Mouse (Mus musculus): Measurements from ENCODE around the gene Lrriq1. TPM values are rescaled to one million over a fixed set of nuclear protein-coding genes. Genes with fewer than 3 reads are reported as not detected.

Lrriq1 gene
- polyA plus RNA-seq (2012): not detected in 2 replicates

DNA sequence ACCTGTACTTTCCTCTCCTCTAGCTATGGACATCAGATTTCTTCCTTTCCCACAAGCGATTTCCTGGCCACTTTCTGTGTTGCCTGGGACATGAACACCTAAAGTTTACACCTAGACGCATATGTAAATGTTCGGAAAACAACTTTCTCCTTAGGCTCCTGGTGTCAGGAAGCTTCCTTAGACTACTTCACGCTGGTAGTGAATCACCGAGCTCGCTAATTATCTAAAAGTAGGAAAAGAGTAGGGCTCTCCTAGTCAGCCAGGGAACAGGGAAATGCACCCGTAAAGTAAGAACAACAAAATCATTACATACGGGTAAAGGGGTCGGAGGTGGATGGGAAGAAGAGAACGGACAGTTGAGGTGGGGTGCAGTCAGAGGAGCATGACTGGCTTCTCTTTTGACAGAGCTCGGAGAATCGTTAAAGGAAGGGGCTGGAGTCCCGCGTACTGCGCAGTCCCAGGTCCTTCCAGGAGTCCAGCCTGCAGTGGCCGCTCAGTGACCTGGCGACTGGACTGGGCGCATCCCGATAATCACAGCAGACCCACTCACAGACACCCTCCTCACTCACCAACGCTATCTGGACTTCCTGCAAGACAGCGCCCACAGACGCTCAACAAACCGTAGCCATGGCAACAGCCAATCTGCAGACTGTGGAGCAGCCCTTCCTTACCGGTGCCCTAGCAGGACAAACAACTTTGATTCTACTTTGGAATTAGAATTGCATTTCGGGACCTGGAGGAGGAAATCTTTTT, at the start of gene Lrriq1:
Lrriq1 (minus strand) TSS at position 616 of the 753 bp plus-strand sequence.
- H3K9me3 ChIP-seq (ENCODE audit: control insufficient read depth, low read length): peaks cover 3% of the 10 kb centered on the region; the same call in 1 of the 2 replicates
- no peaks in the 10 kb centered on the region for H3K36me3 ChIP-seq (ENCODE audit: control insufficient read depth)
- TF ChIP-seq GATA1 (IDR thresholded peaks at IDR 0.05; ENCODE audit: low read length): no peak
- TF ChIP-seq TAL1 (IDR thresholded peaks at IDR 0.05; ENCODE audit: low read length): no peak
- no peaks in the 10 kb centered on the region; the same call in 1 of the 2 replicates for H3K27me3 ChIP-seq (ENCODE audit: control insufficient read depth)
- H3K4me3 ChIP-seq (replicated peaks): no peak within 1 kb of the TSS
- H3K4me1 ChIP-seq (ENCODE audit: control insufficient read depth): no peaks in the 10 kb centered on the region

DNA sequence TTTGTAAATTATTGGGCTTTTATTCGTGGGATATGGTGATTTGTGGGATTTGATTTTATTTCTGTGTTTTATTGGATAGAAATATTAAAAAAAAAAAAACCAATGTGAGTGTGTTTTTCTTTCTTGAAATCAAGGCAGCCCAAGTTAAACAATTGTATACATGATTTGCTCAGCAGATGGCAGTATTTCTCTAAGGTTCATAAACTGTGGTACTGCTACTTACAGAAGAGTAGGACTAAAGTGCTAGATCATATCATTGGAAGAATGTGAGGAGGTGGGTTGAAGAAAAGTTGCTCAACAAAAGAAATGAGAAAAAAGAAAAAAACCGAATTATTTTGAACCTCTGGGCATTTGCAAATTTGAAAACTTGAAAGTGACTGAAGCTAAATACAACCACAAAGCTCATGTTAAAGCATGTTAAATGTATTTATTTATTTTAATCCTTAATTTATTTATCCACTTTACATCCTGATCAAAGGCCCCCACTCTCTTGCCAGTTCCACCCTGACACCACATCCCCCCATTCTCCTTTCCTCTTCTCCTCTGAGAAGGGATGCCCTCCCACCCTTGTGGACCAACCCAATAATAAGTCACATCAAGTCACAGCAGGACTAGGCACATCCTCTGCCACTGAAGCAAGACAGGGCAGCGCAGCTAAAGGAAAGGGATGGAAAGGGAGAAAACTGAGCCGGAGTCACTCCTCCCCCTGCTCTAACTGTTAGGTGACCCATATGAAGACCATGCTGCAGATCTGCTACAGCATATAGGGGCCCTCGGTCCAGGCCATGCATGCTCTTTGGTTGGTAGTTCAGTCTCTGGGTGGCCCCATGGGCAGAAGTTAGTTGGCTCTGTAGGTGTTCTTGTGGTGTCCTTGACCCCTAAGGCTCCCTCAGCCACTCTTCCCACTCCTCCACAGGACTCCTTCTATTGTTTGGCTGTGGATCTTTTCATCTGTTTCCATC, 18.0 kb upstream of the Lrriq1 start:
- TF ChIP-seq TAL1 (IDR thresholded peaks at IDR 0.05; ENCODE audit: low read length): no peak
- TF ChIP-seq GATA1 (IDR thresholded peaks at IDR 0.05; ENCODE audit: low read length): no peak
- Histone ChIP-seq H3K27me3 (ENCODE audit: control insufficient read depth) (no peaks in the 10 kb centered on the region), H3K36me3 (ENCODE audit: control insufficient read depth) (no peaks in the 10 kb centered on the region), H3K4me1 (ENCODE audit: control insufficient read depth) (no peaks in the 10 kb centered on the region), H3K9me3 (ENCODE audit: control insufficient read depth, low read length) (no peaks in the 10 kb centered on the region), H3K4me3 (replicated peaks) (no peak overlapping the region)

DNA sequence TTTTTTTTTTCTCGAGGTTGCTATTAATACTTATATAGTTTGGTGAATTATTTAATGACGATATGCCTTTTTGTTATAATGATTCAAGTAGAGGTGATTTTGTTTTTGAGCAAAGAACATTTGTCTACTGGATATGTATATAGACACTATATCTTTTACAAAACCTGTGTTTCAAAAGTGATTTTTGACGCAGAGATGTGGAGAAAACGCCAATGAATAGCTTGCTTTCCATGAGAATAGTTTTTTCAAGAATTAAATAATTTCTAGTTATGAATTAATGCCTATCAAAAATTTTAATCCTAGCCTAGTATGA, 294 bp upstream of the Lrriq1 start:
- Histone ChIP-seq H3K27me3 (ENCODE audit: control insufficient read depth) (no peaks in the 10 kb centered on the region; the same call in 1 of the 2 replicates), H3K4me1 (ENCODE audit: control insufficient read depth) (no peaks in the 10 kb centered on the region), H3K9me3 (ENCODE audit: control insufficient read depth, low read length) (peaks cover 3% of the 10 kb centered on the region; the same call in 1 of the 2 replicates), H3K36me3 (ENCODE audit: control insufficient read depth) (no peaks in the 10 kb centered on the region), H3K4me3 (replicated peaks) (no peak overlapping the region)
- TF ChIP-seq TAL1 (IDR thresholded peaks at IDR 0.05; ENCODE audit: low read length): no peak
- no peak for TF ChIP-seq GATA1 (IDR thresholded peaks at IDR 0.05; ENCODE audit: low read length)

DNA sequence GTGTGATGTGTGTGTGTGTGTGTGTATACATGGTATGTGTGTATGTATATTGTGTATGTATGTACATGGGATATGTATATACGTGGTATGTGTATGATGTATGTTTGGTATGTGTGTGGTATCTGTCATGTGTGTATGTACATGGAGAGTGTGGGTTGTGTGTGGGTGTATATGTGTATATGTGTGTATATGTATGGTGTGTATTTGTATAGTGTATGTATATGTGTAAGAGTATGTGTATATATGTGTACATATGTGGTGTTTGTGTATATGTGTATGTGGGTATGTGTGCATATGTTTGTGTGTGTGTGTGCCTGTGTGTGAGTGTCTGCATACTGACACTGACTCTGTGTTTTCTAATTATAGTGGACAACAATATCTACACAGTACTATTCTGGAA, 9.5 kb downstream of the Lrriq1 start:
- H3K36me3 ChIP-seq (ENCODE audit: control insufficient read depth): no peaks in the 10 kb centered on the region
- H3K9me3 ChIP-seq (ENCODE audit: control insufficient read depth, low read length): no peaks in the 10 kb centered on the region
- no peaks in the 10 kb centered on the region for H3K4me1 ChIP-seq (ENCODE audit: control insufficient read depth)
- no peaks in the 10 kb centered on the region for H3K27me3 ChIP-seq (ENCODE audit: control insufficient read depth)
- no peak overlapping the region for H3K4me3 ChIP-seq (replicated peaks)
- TF ChIP-seq GATA1 (IDR thresholded peaks at IDR 0.05; ENCODE audit: low read length): no peak
- TF ChIP-seq TAL1 (IDR thresholded peaks at IDR 0.05; ENCODE audit: low read length): no peak

DNA sequence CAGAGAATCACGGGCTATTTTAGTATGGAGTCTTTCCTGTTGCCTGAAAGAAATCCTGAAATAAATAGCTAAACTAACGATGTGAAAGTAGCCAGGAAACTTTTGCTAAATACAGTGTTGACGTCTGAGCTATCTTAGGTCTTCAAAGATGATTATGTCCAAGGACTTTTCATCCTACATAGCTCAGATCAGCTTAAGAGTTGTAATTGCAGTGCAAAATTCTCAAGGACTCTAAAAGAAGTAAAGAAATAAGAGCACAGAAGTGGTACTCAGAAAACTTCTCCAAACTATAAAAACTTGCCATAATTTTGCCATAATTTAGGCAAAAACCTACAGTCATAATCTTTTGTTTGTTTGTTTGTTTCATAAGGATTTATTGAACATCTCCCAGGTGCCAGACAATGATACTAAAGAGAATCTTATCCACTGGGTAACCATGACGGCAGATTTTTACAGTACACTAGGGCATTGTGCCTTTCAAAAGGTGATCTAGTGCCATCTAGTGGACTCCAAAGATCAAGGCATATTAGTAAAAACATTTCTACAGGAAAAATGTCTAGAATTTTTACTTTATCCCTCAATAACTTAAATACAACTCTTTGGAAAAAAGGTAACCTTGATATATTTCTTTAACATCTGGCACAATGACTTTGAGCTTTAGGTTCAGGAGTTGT, 41.3 kb downstream of the Lrriq1 start:
- Histone ChIP-seq H3K9me3 (ENCODE audit: control insufficient read depth, low read length) (no peaks in the 10 kb centered on the region), H3K4me1 (ENCODE audit: control insufficient read depth) (no peaks in the 10 kb centered on the region), H3K27me3 (ENCODE audit: control insufficient read depth) (no peaks in the 10 kb centered on the region), H3K36me3 (ENCODE audit: control insufficient read depth) (no peaks in the 10 kb centered on the region), H3K4me3 (replicated peaks) (no peak overlapping the region)
- TF ChIP-seq GATA1 (IDR thresholded peaks at IDR 0.05; ENCODE audit: low read length) (no peak), TAL1 (IDR thresholded peaks at IDR 0.05; ENCODE audit: low read length) (no peak)

DNA sequence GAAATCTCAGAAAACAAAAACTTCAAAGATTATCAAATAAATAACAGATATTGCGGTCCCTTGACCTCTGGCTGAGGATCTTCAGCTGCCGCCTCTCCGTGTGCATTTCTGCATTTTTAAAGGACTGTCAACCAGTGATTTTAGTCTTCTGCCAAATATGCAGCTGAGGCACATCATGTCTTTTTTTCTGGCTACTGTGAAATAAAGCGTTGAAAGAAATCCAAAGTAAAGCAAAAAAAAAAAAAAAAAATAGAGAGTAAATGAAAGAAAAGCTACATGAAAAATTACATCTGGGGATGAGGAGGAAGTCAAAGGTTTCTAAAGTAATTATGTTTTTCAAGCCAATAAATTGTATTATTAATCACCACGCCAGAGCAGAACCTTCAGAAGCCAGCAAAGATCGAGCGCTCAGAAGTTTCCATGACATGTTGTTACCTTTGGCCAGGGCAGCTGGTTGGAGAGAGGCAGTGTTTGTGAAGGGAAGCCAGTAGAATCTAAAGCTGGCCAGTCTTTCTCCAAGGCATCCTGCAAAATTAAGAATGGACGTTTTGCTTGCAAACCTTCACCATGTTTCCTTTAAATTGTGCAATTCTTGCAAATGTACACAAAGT, 90.2 kb downstream of the Lrriq1 start:
- Histone ChIP-seq H3K27me3 (ENCODE audit: control insufficient read depth) (no peaks in the 10 kb centered on the region), H3K4me3 (replicated peaks) (no peak overlapping the region), H3K4me1 (ENCODE audit: control insufficient read depth) (no peaks in the 10 kb centered on the region), H3K36me3 (ENCODE audit: control insufficient read depth) (no peaks in the 10 kb centered on the region), H3K9me3 (ENCODE audit: control insufficient read depth, low read length) (no peaks in the 10 kb centered on the region)
- TF ChIP-seq TAL1 (IDR thresholded peaks at IDR 0.05; ENCODE audit: low read length) (no peak), GATA1 (IDR thresholded peaks at IDR 0.05; ENCODE audit: low read length) (no peak)

DNA sequence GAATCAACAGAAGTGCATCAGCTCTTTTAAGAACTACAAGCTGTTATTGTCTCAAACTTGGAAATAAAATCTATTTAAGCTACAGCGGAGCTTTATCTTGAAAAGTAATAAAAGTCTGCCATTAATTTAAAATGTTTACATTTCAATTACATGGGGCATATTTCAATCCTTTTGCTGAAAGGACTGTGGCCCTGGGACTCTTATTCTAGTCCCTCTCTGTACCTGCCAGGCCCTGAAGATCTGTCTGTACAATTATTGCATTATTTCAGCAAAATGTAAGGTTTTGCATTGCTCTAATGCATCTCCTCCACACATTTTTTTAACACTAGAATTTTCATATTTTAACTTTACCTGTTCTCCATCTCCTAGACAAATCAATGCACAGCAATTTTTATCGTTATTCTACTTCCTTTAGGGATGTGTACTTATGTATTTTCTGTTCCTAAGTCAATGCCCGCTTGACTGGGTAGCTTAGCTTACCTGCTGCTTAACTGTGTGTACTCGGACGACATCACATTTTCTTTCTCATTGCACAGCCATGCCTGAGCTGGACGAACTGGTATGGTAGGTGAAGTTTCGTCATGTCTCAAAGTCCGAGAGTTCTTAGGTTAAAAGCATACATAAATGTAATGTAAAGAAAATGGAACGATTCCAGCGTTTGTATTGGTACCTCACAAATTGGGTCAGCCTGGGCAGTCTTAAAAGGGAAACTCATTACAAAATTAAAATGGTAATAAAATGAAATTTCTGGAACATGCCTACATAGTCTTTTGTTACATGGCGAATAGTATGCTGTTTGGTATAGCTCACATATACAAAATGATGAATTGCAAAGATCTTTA, 91.0 kb downstream of the Lrriq1 start:
- H3K4me3 ChIP-seq (replicated peaks): no peak overlapping the region
- H3K27me3 ChIP-seq (ENCODE audit: control insufficient read depth): no peaks in the 10 kb centered on the region
- TF ChIP-seq TAL1 (IDR thresholded peaks at IDR 0.05; ENCODE audit: low read length): no peak
- no peaks in the 10 kb centered on the region for H3K36me3 ChIP-seq (ENCODE audit: control insufficient read depth)
- no peaks in the 10 kb centered on the region for H3K4me1 ChIP-seq (ENCODE audit: control insufficient read depth)
- H3K9me3 ChIP-seq (ENCODE audit: control insufficient read depth, low read length): no peaks in the 10 kb centered on the region

DNA sequence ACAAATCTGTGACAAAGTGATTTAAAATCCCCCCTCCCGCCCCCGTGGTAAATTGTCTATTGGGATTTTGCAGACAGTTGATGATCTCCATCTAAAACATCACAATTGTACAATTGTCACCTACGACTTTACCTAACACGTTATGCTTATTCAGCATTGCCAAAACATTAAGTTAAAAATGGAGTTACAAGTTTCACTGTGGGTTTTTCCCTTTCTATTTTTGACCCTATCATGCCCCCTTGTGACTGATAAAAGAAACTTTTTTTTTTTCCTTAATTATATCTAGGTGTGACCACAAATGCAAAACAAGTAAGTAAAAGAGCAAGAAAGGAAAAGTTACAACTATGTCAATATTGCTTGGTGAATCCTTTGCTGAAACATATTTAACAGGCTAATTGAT, 93.6 kb downstream of the Lrriq1 start:
- no peaks in the 10 kb centered on the region for H3K36me3 ChIP-seq (ENCODE audit: control insufficient read depth)
- no peak for TF ChIP-seq TAL1 (IDR thresholded peaks at IDR 0.05; ENCODE audit: low read length)
- TF ChIP-seq GATA1 (IDR thresholded peaks at IDR 0.05; ENCODE audit: low read length): no peak
- no peaks in the 10 kb centered on the region for H3K27me3 ChIP-seq (ENCODE audit: control insufficient read depth)
- no peaks in the 10 kb centered on the region for H3K9me3 ChIP-seq (ENCODE audit: control insufficient read depth, low read length)
- H3K4me1 ChIP-seq (ENCODE audit: control insufficient read depth): no peaks in the 10 kb centered on the region
- H3K4me3 ChIP-seq (replicated peaks): no peak overlapping the region

Measured in erythroblast, embryonic 14.5 days (primary cell).